Mouse (Mus musculus) spleen, postnatal 10 days (tissue): ENCODE results near the gene Dscaml1.

Experiments used
- DNase-seq, 2 experiments: peaks; one replicate each; pipeline ENCODE4 v3.0.0; 2021 to 2022; ENCODE audit warnings: low spot score in 2 of 2

The Dscaml1 gene

GRCm38 (mm10) chr9:45682461-45682998 is 256.1 kb downstream of the Dscaml1 start:
- DNase-seq: no peak

DNA sequence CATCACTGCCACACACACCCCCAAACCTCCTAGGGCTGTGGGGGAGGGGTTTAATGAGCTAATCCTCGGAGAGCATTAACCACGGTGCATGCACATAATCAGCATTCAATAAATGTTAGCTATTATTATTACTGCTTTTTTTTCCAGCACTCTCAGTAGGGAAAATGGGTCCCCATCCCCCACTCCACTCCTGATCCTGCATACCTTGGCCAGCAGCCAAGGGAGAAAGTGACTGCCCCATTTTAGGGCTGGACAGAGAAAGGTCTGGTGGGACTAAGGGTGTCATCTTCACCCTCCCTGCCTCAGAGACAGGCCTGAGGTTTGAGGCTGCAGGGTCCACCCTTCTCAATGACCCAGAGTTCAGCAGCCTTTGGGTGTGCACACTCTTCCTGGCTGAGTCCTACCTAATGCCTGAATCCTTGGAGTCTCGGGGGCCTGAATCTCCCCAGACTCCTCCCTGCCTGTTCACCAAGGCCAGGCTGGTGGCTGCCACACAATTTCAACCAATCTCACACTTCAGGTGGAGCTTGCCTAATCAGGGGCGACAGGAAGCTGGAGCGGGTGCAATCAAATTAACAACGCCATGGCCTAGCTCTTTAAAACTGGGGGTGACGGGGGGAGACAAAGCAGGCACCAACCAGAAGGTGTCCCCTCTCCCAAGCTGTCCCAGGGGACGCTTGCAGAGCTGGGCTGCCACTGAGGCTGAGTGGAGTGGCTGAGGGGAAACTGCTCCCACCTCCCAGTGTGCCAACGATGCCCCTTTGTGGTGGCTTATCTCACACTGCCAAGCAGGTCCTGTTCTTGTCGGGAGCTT is 267.2 kb downstream of the Dscaml1 start:
- no peak for DNase-seq

DNA sequence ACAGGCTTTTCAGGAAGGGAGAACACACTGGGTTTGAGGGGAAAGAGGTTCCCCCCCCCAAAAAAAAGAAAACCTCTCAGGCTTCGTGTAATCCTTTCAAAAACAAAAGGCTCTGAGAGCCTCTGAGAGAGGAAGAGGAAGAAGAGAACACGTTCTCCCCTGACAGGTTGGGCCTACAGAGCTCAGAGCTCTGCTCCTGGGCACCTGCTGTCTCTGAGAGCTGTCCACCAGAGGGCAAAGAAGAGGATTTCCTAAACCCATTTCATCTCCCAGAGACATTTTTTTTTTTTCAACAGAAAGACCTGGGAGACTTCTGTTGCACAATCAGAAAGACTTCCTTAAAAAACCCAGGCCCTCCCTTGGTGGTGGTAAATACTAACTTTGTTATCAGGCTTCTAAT is 267.8 kb downstream of the Dscaml1 start:
- DNase-seq: no peak

GRCm38 (mm10) chr9:45699171-45699570 is 272.7 kb downstream of the Dscaml1 start:
- DNase-seq: no peak

GRCm38 (mm10) chr9:45703236-45703635 is 276.8 kb downstream of the Dscaml1 start:
- no peak for DNase-seq

DNA sequence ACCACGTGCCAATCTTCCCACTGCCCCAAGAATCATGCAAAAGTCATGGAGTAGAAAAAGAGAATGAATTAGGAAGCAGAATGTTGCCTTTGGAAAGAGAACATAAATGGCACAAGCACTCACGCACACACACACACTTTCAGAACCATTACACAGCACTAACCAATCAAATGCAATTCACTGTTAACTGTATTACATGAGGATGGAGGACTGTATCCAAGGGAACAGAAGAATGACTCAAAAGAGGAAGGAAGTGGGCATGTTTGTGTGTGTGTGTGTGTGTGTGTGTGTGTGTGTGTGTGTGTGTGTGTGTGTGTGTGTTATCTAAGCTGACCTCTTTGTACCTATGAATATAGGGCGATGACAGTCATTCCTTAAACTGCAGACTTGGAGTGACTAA is 278.0 kb downstream of the Dscaml1 start:
- no peak for DNase-seq

- peak in 1 of 2 experiments; percentile 21 for DNase-seq
Observed at GRCm38 (mm10) chr9:45710300-45710699, 283.9 kb downstream of the Dscaml1 start.

DNA sequence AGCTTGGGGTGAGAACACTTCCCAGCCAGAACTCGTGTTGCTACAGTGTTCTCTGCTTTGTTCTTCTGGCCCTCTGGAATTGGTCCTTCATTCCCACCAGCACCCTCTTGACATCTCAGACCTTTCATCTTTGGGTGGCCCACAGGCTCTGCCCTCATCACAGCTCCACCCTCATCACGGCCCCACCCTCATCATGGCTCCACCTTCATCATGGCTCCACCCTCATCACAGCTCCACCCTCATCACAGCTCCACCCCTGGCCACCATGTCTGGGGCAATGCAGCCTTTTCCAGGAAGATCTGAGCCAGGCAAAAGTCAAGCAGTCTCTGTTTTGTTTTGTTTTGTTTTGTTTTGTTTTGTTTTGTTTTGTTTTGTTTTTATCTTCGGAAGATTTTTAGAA is 289.0 kb downstream of the Dscaml1 start:
- no peak for DNase-seq

DNA sequence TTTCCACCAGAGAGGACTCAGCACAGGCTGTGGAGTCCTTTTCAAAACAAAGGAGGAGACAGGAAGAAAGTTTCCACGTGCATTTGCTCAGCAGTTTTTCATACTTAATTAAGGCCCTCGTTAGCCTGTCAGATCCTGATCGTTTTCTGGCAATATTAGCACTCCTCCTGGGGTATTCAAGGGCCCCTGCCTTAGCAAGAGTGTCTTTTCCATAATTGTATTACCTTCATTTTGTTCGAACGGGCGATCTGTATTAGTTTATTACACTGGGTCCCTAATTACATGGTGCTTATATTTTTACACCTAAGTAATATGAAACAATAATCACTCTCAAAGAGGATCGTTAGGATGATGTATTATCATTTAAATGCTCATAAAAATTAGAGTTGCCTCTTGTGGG is 293.6 kb downstream of the Dscaml1 start:
- no peak for DNase-seq

GRCm38 (mm10) chr9:45731851-45732250 is 305.4 kb downstream of the Dscaml1 start:
- no peak for DNase-seq

- no peak for DNase-seq
Observed at GRCm38 (mm10) chr9:45733246-45733645, 306.8 kb downstream of the Dscaml1 start.

DNA sequence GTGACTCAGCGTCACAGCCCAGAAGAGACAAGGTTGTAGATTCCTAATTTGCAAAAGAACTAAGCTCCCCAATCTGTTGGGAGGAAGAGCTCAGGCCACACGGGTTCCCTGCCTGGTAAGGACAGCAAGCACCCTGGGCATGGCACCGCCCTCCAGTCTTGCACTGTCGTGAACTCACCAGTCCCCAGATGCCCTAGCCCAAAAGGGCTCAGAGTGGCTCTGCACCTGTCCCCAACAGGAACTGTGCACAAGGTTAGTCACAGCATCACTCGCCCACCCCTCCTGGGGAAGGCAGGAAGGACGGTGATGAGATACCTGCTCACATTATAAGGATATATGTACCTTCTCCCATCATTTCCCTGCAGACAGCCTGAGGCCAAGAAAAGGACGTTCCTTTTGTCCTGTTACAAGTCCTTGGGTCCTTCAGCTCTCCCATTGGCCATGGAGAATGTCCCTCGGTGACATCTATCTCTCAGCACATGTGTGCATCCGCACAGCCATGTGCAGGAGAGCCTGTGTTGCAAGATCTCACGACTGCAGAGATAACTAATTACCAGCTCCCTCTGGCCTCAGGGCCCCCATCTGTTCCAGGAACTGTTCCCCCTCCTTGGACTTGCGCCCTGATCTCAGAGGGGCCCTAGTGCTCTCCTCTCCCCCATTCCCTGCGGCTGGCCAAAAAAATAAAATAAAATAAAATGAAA is 312.7 kb downstream of the Dscaml1 start:
- DNase-seq: no peak

DNA sequence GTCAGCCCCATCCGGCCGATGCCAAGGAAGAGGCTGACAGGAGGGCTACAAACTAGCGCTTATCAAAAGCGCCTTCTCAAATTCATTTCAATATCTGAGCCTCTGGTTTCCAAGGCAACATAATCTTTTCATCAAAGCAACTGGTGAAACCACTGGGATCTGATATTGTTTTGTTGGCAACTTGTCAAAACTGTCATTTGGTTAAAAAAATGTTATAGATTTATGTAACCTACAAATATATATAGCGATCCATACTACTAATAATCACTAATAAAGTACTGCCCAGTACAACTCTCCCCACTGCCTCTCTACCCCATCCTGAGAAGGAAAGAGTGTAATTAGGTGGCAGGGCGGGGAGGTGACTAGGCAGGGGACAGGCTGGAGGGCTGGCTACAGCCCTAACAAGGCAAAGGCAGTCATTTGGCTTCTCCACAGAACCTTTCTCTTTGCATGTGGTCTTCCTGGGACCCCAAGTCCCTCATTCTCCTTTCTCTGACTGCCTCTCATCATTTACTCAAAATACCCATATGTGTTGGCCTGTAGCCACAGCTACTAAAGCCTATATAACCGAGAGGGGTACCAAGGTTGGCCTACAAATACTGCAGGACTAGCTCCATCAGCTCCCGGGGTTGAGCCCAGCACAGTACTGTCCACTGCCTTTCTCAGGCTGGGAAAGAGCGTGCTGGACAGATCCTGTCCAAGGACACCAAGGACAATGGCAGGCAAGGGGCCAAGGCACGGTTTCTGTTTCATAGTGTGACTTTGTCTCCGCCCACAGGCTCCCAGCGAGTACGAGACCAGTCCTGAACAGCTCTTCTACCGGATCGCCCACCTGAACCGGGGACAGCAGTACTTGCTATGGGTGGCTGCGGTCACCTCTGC is 313.5 kb downstream of the Dscaml1 start:
- DNase-seq: peak in 1 of 2 experiments; percentile 26

DNA sequence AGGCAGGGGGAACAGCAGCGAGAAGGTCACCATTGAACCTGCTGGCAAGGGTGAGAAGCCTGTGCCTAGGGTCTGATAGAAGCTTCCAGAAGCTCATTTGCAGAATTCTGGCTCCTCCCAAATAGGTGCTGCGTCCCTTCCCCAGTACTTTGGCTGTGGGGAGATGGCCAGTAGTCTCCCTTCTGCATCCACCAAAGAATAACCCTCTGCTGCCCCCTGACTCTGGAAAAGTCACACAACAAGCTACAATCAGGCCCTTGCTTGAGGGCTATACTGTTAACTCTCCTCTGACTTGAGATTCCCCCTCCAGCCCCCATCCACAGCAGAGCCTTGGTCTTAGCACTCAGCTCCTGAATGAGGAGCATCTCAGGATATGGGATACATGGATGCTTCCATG is 314.2 kb downstream of the Dscaml1 start:
- no peak for DNase-seq

DNA sequence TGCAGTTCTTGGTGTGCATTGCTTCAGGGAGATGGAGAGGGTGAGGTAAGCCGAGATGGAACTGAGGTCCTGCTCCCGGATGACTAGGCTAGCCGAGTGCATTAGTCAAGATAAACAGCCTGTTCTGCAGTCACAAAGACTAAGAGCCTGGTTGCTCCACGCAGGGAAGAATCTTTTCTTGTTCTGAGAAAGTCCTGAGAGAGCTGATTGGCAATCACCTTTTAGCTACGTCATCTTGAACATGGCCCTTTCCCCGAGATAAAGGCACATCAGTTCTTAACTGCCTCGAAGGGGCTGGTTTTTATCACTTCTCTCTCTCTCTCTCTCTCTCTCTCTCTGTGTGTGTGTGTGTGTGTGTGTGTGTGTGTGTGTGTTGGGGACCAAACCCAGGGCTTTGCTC is 319.0 kb downstream of the Dscaml1 start:
- no peak for DNase-seq

- no peak for DNase-seq
Observed at GRCm38 (mm10) chr9:45749917-45750316, 323.5 kb downstream of the Dscaml1 start.

GRCm38 (mm10) chr9:45754452-45755091 is 328.1 kb downstream of the Dscaml1 start:
- peak; percentile 40 to 75 for DNase-seq

- DNase-seq: no peak
Observed at GRCm38 (mm10) chr9:45766195-45766594, 339.8 kb downstream of the Dscaml1 start.

GRCm38 (mm10) chr9:45767155-45767554 is 340.7 kb downstream of the Dscaml1 start:
- DNase-seq: no peak

DNA sequence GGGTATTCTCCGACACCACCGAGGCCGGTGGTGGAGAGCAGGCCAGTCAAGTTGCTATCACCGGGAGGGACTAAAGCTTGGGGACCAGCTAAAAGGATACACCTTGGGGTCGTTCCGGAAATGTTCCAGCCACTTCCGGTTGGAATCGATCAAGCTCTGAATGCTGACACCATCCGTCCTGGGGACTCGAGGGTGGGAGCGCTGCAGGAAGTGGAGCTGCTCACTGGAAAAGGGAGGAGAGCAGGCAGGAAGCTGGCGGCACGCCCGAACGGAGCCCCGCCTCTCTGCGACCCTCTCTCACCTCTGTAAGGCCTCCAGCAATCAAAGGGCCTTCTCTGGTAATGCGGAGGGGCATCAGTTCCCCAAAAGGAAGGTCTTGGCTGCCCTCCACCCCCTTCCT is 342.0 kb downstream of the Dscaml1 start:
- no peak for DNase-seq

DNA sequence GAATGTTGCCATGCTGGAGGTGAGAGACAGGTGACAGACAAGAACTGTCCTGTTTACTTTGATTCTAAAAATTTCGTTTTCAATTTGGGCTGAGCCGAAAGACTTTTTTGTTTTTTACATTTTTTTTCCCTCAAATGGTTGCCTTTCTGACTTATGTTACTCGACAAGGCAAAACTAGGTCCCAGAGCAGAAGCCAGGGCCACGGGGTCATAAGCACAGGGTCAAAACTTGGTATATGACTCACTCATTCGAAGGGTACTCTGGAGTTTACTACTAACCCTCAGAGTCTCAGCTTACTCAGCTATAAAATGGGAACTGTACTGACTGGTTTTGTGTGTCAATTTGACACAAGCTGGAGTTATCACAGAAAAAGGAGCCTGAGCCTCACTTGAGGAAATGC is 343.2 kb downstream of the Dscaml1 start:
- no peak for DNase-seq
